Mouse (Mus musculus) T-helper 1 cell (primary cell): ENCODE measurements around the gene Six5.

Source experiments
- in situ Hi-C: fragments of 300-600 bp; cut with MboI, MseI; formaldehyde crosslinking; loops from one replicate; pipeline ENCODE4 v1.15.1; 2025; ENCODE audit warnings: high pct_unique_total_duplicates

The Six5 gene

GRCm38 (mm10) chr7:19075723-19076585 lies 18.4 kb upstream of the Six5 start, which contains the start of gene Dmwd:
TSS of gene Dmwd (plus strand) at chr7:19076227.
- in situ Hi-C loops = no loop called here

- in situ Hi-C loops = no loop called here
Observed at GRCm38 (mm10) chr7:19076586-19076991, 17.8 kb upstream of the Six5 start.

- in situ Hi-C loops = no loop called here
Observed at GRCm38 (mm10) chr7:19077761-19078160, 16.6 kb upstream of the Six5 start.

- in situ Hi-C loops = no loop called here
Observed at GRCm38 (mm10) chr7:19078732-19079131, 15.7 kb upstream of the Six5 start.

- in situ Hi-C loops = no loop called here
Observed at GRCm38 (mm10) chr7:19080451-19080950, 13.9 kb upstream of the Six5 start.

- in situ Hi-C loops = no loop called here
Observed at GRCm38 (mm10) chr7:19082171-19082570, 12.2 kb upstream of the Six5 start.

- in situ Hi-C loops = no loop called here
Observed at GRCm38 (mm10) chr7:19083096-19083495, 11.3 kb upstream of the Six5 start.

- in situ Hi-C loops = no loop called here
Observed at GRCm38 (mm10) chr7:19083701-19084100, 10.7 kb upstream of the Six5 start, which contains the start of gene Dmpk. TSS of gene Dmpk (plus strand) at chr7:19083849.

GRCm38 (mm10) chr7:19084277-19084771 lies 10.1 kb upstream of the Six5 start:
- in situ Hi-C loops = no loop called here

- in situ Hi-C loops = no loop called here
Observed at GRCm38 (mm10) chr7:19084921-19085473, 9.4 kb upstream of the Six5 start.

GRCm38 (mm10) chr7:19085495-19085894 lies 8.9 kb upstream of the Six5 start:
- in situ Hi-C loops = no loop called here

GRCm38 (mm10) chr7:19086042-19086441 lies 8.4 kb upstream of the Six5 start:
- in situ Hi-C loops = no loop called here

GRCm38 (mm10) chr7:19086760-19087159 lies 7.6 kb upstream of the Six5 start:
- in situ Hi-C loops = no loop called here

GRCm38 (mm10) chr7:19088813-19089212 lies 5.6 kb upstream of the Six5 start:
- in situ Hi-C loops = no loop called here

GRCm38 (mm10) chr7:19091913-19092312 lies 2.5 kb upstream of the Six5 start:
- in situ Hi-C loops = no loop called here

- in situ Hi-C loops = no loop called here
Observed at GRCm38 (mm10) chr7:19092381-19093173, 1.8 kb upstream of the Six5 start.

- in situ Hi-C loops = no loop called here
Observed at GRCm38 (mm10) chr7:19093174-19093521, 1.2 kb upstream of the Six5 start.

- in situ Hi-C loops = no loop called here
Observed at GRCm38 (mm10) chr7:19093537-19094385, 633 bp upstream of the Six5 start.

GRCm38 (mm10) chr7:19094826-19095750 lies 694 bp downstream of the Six5 start:
- in situ Hi-C loops = no loop called here

GRCm38 (mm10) chr7:19095751-19096110 lies 1.3 kb downstream of the Six5 start:
- in situ Hi-C loops = no loop called here
